Mouse (Mus musculus) embryonic fibroblast, embryonic 13.5 days (primary cell): ENCODE results near the gene Shank2.

Experiments used
- CTCF ChIP-seq: IDR thresholded peaks from 2 replicates; pipeline ENCODE4 v1.5.1; 2011; ENCODE audit warnings: mild to moderate bottlenecking, control low read depth, low read length, moderate library complexity, borderline replicate concordance; ENCODE audit not compliant: insufficient read depth
- POLR2A ChIP-seq: IDR thresholded peaks from 2 replicates; pipeline ENCODE4 v1.6.1; 2011; ENCODE audit warnings: low read depth, mild to moderate bottlenecking, control low read depth, low read length, moderate library complexity

DNA sequence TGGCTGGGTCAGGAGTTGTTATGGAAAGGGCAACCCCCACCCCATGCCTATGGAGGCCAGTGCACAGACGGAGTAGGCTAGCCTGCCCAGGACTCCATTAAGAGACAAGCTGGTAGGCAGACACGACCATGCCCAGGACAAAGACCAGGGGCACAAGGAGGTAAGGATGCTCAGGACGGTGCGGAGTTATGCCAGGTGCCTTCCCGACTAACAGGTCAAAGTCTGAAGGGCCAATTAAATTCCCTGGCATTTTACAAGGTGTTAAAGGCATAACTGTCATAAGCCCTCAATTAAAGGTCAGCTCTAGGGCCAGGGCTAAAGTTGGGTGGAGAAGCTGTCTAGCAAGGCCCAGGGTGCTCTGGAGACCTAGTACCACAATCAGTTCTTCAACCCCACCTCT is 467.0 kb downstream of the Shank2 start:
- no peak for TF ChIP-seq POLR2A
- no peak for TF ChIP-seq CTCF
